Mouse (Mus musculus) heart, embryonic 15.5 days (tissue): ENCODE measurements around the gene Alyref. TPM values are rescaled to one million over a fixed set of nuclear protein-coding genes. Genes with fewer than 3 reads are reported as not detected.

Experiments
- ATAC-seq: fragments of 200-750 bp; cut with Nextera tagmentation; replicated peaks from 2 replicates; pipeline ENCODE4 v1.8.0; 2017; ENCODE audit warnings: low read depth, moderate TSS enrichment; ENCODE audit not compliant: insufficient number of reproducible peaks, insufficient read depth, low FRiP score
- H3K27ac ChIP-seq: fragments of 300-500 bp; sonication (generic); 2 replicates; pipeline ENCODE4 v1.5.1; 2015; ENCODE audit warnings: mild to moderate bottlenecking, inconsistent platforms
- H3K27me3 ChIP-seq: fragments of 300-500 bp; sonication (generic); 2 replicates; pipeline ENCODE4 v1.6.1; 2015; ENCODE audit warnings: inconsistent platforms
- H3K36me3 ChIP-seq: fragments of 300-500 bp; sonication (generic); 2 replicates; pipeline ENCODE4 v1.6.1; 2015; ENCODE audit warnings: mild to moderate bottlenecking, inconsistent platforms
- H3K4me1 ChIP-seq: fragments of 300-500 bp; sonication (generic); replicated peaks from 2 replicates; pipeline ENCODE4 v1.6.1; 2015; ENCODE audit warnings: inconsistent platforms
- H3K4me2 ChIP-seq: fragments of 300-500 bp; sonication (generic); 2 replicates; pipeline ENCODE4 v1.6.1; 2015; ENCODE audit warnings: inconsistent platforms, mild to moderate bottlenecking, moderate library complexity
- H3K4me3 ChIP-seq: fragments of 300-500 bp; sonication (generic); 2 replicates; pipeline ENCODE4 v1.5.1; 2015; ENCODE audit warnings: mild to moderate bottlenecking, inconsistent platforms
- H3K9ac ChIP-seq: fragments of 300-500 bp; sonication (generic); 2 replicates; pipeline ENCODE4 v1.6.1; 2015; ENCODE audit warnings: mild to moderate bottlenecking, inconsistent platforms
- H3K9me3 ChIP-seq: fragments of 300-500 bp; sonication (generic); replicated peaks from 2 replicates; pipeline ENCODE4 v1.6.1; 2016; ENCODE audit warnings: inconsistent platforms
- WGBS: fragments of 180-500 bp; shearing (Covaris S2); methylation state at CpG from one replicate; pipeline ENCODE4 v1.1.7; 2015; ENCODE audit warnings: mixed read lengths; 5-methylcytosine and 5-hydroxymethylcytosine counted together
- polyA plus RNA-seq: library from polyadenylated mRNA; unstranded; fragments of >200 nt; fragmentation: Nextera tagmentation; extraction: Ambion mirVana; gene quantifications from 2 replicates; pipeline ENCODE4 v1.2.1, GENCODE M21; 2015

The Alyref gene
- polyA plus RNA-seq, 1 experiment from 2014 or later: 238 TPM

- no peak overlapping the region for H3K27ac ChIP-seq
- ATAC-seq: no peak
- peaks cover 47% of the 10 kb centered on the region for H3K36me3 ChIP-seq
- H3K4me3 ChIP-seq: no peak overlapping the region
- H3K4me2 ChIP-seq: no peak overlapping the region
- H3K4me1 ChIP-seq: peaks cover 34% of the 10 kb centered on the region
- no peaks in the 10 kb centered on the region for H3K9me3 ChIP-seq
- WGBS: 80% methylated on average over 10 of the region's 10 CpGs
- no peak overlapping the region for H3K9ac ChIP-seq
- H3K27me3 ChIP-seq: no peaks in the 10 kb centered on the region
These were observed 15.4 kb upstream of the Alyref start for GRCm38 (mm10) chr11:120613481-120613972.

- no peaks in the 10 kb centered on the region for H3K9me3 ChIP-seq
These were observed 14.6 kb upstream of the Alyref start for GRCm38 (mm10) chr11:120612763-120613162.

GRCm38 (mm10) chr11:120610477-120611046, 12.4 kb upstream of the Alyref start:
- no peak for ATAC-seq
- no peak overlapping the region for H3K4me2 ChIP-seq
- H3K36me3 ChIP-seq: peaks cover 47% of the 10 kb centered on the region
- H3K4me3 ChIP-seq: no peak overlapping the region
- H3K9ac ChIP-seq: no peak overlapping the region
- H3K9me3 ChIP-seq: no peaks in the 10 kb centered on the region
- 84% methylated on average over 9 of the region's 9 CpGs for WGBS
- no peak overlapping the region for H3K27ac ChIP-seq
- no peaks in the 10 kb centered on the region for H3K27me3 ChIP-seq
- peaks cover 38% of the 10 kb centered on the region for H3K4me1 ChIP-seq

More at GRCm38 (mm10) chr11:120612763-120613162, 14.6 kb upstream of the Alyref start:
- WGBS: 40% methylated on average over 6 of the region's 6 CpGs
- Histone ChIP-seq H3K9ac (no peak overlapping the region), H3K27me3 (no peaks in the 10 kb centered on the region), H3K4me2 (no peak overlapping the region), H3K4me3 (no peak overlapping the region), H3K4me1 (peaks cover 34% of the 10 kb centered on the region), H3K36me3 (peaks cover 43% of the 10 kb centered on the region), H3K27ac (no peak overlapping the region)
- ATAC-seq: no peak

DNA sequence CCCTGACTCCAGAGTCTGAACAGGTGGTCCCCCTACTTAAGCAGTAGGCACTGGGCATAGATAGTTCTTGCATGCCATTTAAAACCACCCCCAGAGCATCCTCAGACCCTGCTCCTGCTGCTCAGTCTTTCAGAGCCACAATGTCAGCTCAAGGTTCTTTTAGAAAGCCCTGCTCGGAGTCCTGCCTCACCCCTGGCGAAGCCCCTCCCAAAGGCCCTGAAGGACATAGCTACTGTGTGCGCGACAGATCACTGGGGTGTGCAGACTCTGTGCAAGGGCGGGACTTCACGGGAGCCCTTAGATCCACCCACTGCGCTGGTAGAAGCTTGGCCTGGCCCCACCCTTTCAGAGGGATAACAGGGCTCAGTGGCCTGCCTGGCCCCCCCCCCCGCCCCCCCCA, 11.1 kb upstream of the Alyref start:
- H3K27me3 ChIP-seq: no peaks in the 10 kb centered on the region
- ATAC-seq: peak; percentile 61
- H3K9me3 ChIP-seq: no peaks in the 10 kb centered on the region
- H3K4me3 ChIP-seq: peak overlapping the region; percentile 46
- peaks cover 38% of the 10 kb centered on the region for H3K4me1 ChIP-seq
- 27% methylated on average over 8 of the region's 8 CpGs for WGBS
- H3K4me2 ChIP-seq: peak overlapping the region; percentile 80
- H3K27ac ChIP-seq: peak overlapping the region; percentile 61
- peak overlapping the region; percentile 55 for H3K9ac ChIP-seq
- H3K36me3 ChIP-seq: peaks cover 55% of the 10 kb centered on the region

- H3K27ac ChIP-seq: peak within 1 kb of the TSS; percentile 61
- peaks cover 55% of the 10 kb centered on the region for H3K36me3 ChIP-seq
- ATAC-seq: no peak
These were observed 10.3 kb upstream of the Alyref start, which contains the start of gene Npb for GRCm38 (mm10) chr11:120608241-120609034. Gene Npb (plus strand): TSS chr11:120608477.

DNA sequence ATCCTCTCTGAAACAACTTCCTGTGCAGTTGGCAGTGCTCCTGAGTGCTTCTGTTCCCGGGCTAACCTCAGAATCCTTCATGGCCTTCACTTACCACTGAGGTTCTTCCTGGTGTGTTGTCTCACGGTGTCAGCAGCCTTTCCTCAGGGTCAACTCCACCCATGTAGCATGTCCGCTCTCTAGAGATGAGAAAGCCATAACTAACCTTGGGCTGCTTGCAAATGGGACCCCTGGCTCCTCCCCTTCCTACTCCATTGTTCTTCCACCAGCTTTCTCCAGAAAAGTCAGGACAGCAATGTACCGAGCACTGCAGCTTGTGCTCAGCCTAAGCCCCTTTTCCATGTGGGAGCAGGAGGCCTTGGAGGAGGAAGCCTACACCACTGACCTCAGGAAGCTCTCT, 8.6 kb upstream of the Alyref start:
- Histone ChIP-seq H3K27me3 (no peaks in the 10 kb centered on the region), H3K36me3 (peaks cover 55% of the 10 kb centered on the region), H3K4me3 (no peak overlapping the region), H3K27ac (peak overlapping the region; percentile 27; the same call in 1 of the 2 replicates), H3K4me1 (peaks cover 38% of the 10 kb centered on the region), H3K4me2 (no peak overlapping the region), H3K9me3 (no peaks in the 10 kb centered on the region), H3K9ac (no peak overlapping the region)
- ATAC-seq: no peak
- WGBS: 81% methylated on average over 4 of the region's 4 CpGs

More at GRCm38 (mm10) chr11:120608241-120609034, 10.3 kb upstream of the Alyref start, which contains the start of gene Npb:
- Histone ChIP-seq H3K9me3 (no peaks in the 10 kb centered on the region), H3K4me1 (peaks cover 38% of the 10 kb centered on the region), H3K4me2 (peak within 1 kb of the TSS; percentile 80), H3K9ac (peak within 1 kb of the TSS; percentile 55), H3K4me3 (peak within 1 kb of the TSS; percentile 46), H3K27me3 (no peaks in the 10 kb centered on the region)
- WGBS: 9% methylated on average over 45 of the region's 45 CpGs

DNA sequence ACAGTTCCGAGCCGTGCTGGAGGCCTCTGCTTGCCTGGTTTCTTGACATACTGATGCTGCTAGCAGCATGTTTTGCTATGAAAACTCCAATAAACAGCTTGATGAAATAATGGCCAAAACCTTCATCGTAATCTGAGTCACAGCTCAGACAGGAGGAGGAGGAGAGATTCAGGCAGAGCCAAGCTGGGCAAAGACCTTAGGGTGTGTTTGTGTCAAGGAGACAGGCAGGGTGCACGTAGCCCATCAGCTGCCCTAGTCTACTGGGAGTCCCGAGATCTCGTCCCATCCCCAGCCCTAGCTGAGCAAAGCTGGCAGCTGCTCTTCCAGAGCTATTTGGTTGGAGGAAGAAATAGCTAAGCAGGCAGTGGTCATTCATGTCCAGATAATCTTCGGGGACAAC, 7.5 kb upstream of the Alyref start:
- 86% methylated on average over 7 of the region's 7 CpGs for whole genome bisulfite sequencing
- no peak for ATAC-seq
- H3K27me3 ChIP-seq: no peaks in the 10 kb centered on the region
- no peak overlapping the region for H3K9ac ChIP-seq
- no peaks in the 10 kb centered on the region for H3K9me3 ChIP-seq
- H3K4me3 ChIP-seq: no peak overlapping the region
- peaks cover 53% of the 10 kb centered on the region for H3K36me3 ChIP-seq
- no peak overlapping the region for H3K4me2 ChIP-seq
- H3K4me1 ChIP-seq: peaks cover 38% of the 10 kb centered on the region
- no peak overlapping the region for H3K27ac ChIP-seq

- 79% methylated on average over 2 of the region's 2 CpGs for WGBS
- no peak overlapping the region for H3K27ac ChIP-seq
- no peak overlapping the region for H3K9ac ChIP-seq
- H3K4me1 ChIP-seq: peaks cover 38% of the 10 kb centered on the region
- no peak overlapping the region for H3K4me2 ChIP-seq
- H3K27me3 ChIP-seq: no peaks in the 10 kb centered on the region
- ATAC-seq: no peak
- no peak overlapping the region for H3K4me3 ChIP-seq
- peaks cover 50% of the 10 kb centered on the region for H3K36me3 ChIP-seq
- H3K9me3 ChIP-seq: no peaks in the 10 kb centered on the region
These were observed 5.4 kb upstream of the Alyref start for GRCm38 (mm10) chr11:120603545-120603944.

- peaks cover 59% of the 10 kb centered on the region for H3K36me3 ChIP-seq
- H3K9ac ChIP-seq: no peak overlapping the region
- no peaks in the 10 kb centered on the region for H3K27me3 ChIP-seq
- H3K4me2 ChIP-seq: no peak overlapping the region
- no peaks in the 10 kb centered on the region for H3K9me3 ChIP-seq
- no peak overlapping the region for H3K4me3 ChIP-seq
- ATAC-seq: no peak
- WGBS: 87% methylated on average over 3 of the region's 3 CpGs
- peaks cover 31% of the 10 kb centered on the region for H3K4me1 ChIP-seq
- H3K27ac ChIP-seq: no peak overlapping the region
These were observed 2.6 kb upstream of the Alyref start for GRCm38 (mm10) chr11:120600716-120601115.

DNA sequence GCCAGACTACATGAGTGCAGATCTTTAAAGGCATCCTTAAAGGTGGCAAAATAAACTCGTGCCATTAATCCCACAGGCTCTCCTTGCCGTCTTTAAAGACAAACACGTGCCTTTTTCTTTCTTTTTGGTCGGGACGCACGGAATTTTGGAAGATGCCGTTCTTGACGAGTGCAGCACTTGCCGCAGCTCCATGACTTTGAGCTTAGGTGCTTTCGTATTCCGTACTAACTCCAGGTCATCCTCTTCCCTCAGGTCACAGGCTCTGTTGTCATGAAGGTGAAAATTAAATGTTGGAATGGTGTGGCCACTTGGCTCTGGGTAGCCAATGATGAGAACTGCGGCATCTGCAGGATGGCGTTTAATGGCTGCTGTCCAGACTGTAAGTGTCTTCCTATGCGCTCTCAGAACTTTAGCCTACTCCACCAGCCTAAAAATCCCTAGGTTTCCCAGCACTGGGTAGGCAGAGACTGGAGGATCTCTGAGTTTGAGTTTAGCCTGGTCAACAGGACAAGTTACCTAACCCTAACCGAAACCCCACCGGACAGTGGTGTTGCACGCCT, 905 bp upstream of the Alyref start:
- ATAC-seq: no peak
- Histone ChIP-seq H3K9me3 (no peaks in the 10 kb centered on the region), H3K27me3 (no peaks in the 10 kb centered on the region), H3K36me3 (peaks cover 57% of the 10 kb centered on the region), H3K27ac (peak overlapping the region; percentile 93), H3K4me3 (peak overlapping the region; percentile 98), H3K4me2 (peak overlapping the region; percentile 92), H3K4me1 (peaks cover 31% of the 10 kb centered on the region), H3K9ac (peak overlapping the region; percentile 71)
- WGBS: 43% methylated on average over 17 of the region's 17 CpGs
